Mouse (Mus musculus): ENCODE results near the gene Ampd2. TPM values are rescaled to one million over a fixed set of nuclear protein-coding genes. Genes with fewer than 3 reads are reported as not detected.

Gene Ampd2
- total RNA-seq, 4 experiments from 2014 or later = 56.4 to 61.4 (median 58.1) TPM

Other genes with a start within 250 kb of the Ampd2 start
- not detected for gene Eps8l3, start 209.4 kb downstream of the Ampd2 start, total RNA-seq (2022)
- gene Gstm5, start 190.8 kb downstream of the Ampd2 start, total RNA-seq (2022) = 100 to 1,000 TPM; 212 to 271 (median 244) TPM
- gene Gstm7, start 154.8 kb downstream of the Ampd2 start, total RNA-seq (2022) = 100 to 1,000 TPM in 3 of 4 experiments, 10 to 100 TPM in 1; 88.2 to 109 (median 101) TPM
- 1 to 10 TPM; 6.2 to 8.4 (median 7.2) TPM for gene Gstm6, start 142.9 kb downstream of the Ampd2 start, total RNA-seq (2022)
- gene Gstm3, start 117.4 kb downstream of the Ampd2 start, total RNA-seq (2022) = not detected
- gene Gstm2, start 100.2 kb downstream of the Ampd2 start, total RNA-seq (2022) = 1 to 10 TPM; 3.6 to 6.5 (median 5.5) TPM
- 100 to 1,000 TPM; 275 to 318 (median 312) TPM for gene Gstm1, start 68.7 kb downstream of the Ampd2 start, total RNA-seq (2022)
- gene Gstm4, start 41.8 kb downstream of the Ampd2 start, total RNA-seq (2022) = 10 to 100 TPM in 3 of 4 experiments, 1 to 10 TPM in 1; 10.0 to 12.6 (median 11.2) TPM
- gene Gnat2, start 6.1 kb upstream of the Ampd2 start, total RNA-seq (2022) = under 1 TPM in 2 of 4 experiments, not detected in 2; 0.21 to 0.46 TPM
- gene Gnai3, start 59.5 kb upstream of the Ampd2 start, total RNA-seq (2022) = 10 to 100 TPM; 25.0 to 28.1 (median 25.9) TPM
- 10 to 100 TPM; 15.0 to 20.1 (median 18.2) TPM for gene Gpr61, start 68.2 kb upstream of the Ampd2 start, total RNA-seq (2022)
- 10 to 100 TPM; 68.5 to 81.5 (median 72.9) TPM for gene Amigo1, start 99.7 kb upstream of the Ampd2 start, total RNA-seq (2022)
- gene Cyb561d1, start 114.6 kb upstream of the Ampd2 start, total RNA-seq (2022) = 10 to 100 TPM; 17.8 to 19.6 (median 18.2) TPM
- gene Atxn7l2, start 124.3 kb upstream of the Ampd2 start, total RNA-seq (2022) = 10 to 100 TPM; 21.3 to 28.4 (median 25.4) TPM
- 1 to 10 TPM; 1.5 to 2.2 (median 1.8) TPM for gene Sypl2, start 140.0 kb upstream of the Ampd2 start, total RNA-seq (2022)
- gene Psma5, start 170.3 kb upstream of the Ampd2 start, total RNA-seq (2022) = 10 to 100 TPM; 73.0 to 80.5 (median 79.0) TPM
- 100 to 1,000 TPM; 273 to 299 (median 284) TPM for gene Sort1, start 197.4 kb upstream of the Ampd2 start, total RNA-seq (2022)

Measured in left cerebral cortex, adult 8-10 months (tissue).